Mouse (Mus musculus) layer of hippocampus, adult 18-20 months (tissue): ENCODE measurements around the gene Clk3. TPM values are rescaled to one million over a fixed set of nuclear protein-coding genes. Genes with fewer than 3 reads are reported as not detected.

Source experiments
- DNase-seq, 2 experiments: peaks; one replicate each; pipeline ENCODE4 v3.0.0; 2022; ENCODE audit warnings: low spot score in 2 of 2
- total RNA-seq, 2 experiments: library from RNA; stranded (reverse); gene quantifications; 2 replicates each; pipeline ENCODE4 v1.2.3; 2021

Clk3 gene
- total RNA-seq, 2 experiments from 2014 or later: 75.3 to 76.6 TPM

GRCm38 (mm10) chr9:57770836-57771235 is 5.2 kb upstream of the Clk3 start:
- DNase-seq: no peak

GRCm38 (mm10) chr9:57770214-57770613 is 4.6 kb upstream of the Clk3 start:
- DNase-seq: no peak

GRCm38 (mm10) chr9:57769539-57770069 is 3.9 kb upstream of the Clk3 start:
- no peak for DNase-seq

- DNase-seq: no peak
These were observed 1.6 kb upstream of the Clk3 start for GRCm38 (mm10) chr9:57767231-57767630.

GRCm38 (mm10) chr9:57766431-57766830 is 771 bp upstream of the Clk3 start:
- DNase-seq: no peak

GRCm38 (mm10) chr9:57764974-57765363 is 691 bp downstream of the Clk3 start:
- peak; percentile 90 to 94 for DNase-seq

- DNase-seq: peak; percentile 76 to 84
These were observed 1.3 kb downstream of the Clk3 start for GRCm38 (mm10) chr9:57764147-57764973.

- peak in 1 of 2 experiments; percentile 39 for DNase-seq
These were observed 3.1 kb downstream of the Clk3 start for GRCm38 (mm10) chr9:57762563-57762991.

- DNase-seq: peak in 1 of 2 experiments; percentile 30
These were observed 3.8 kb downstream of the Clk3 start for GRCm38 (mm10) chr9:57761563-57762551.

- DNase-seq: no peak
These were observed 5.1 kb downstream of the Clk3 start for GRCm38 (mm10) chr9:57760416-57761146.

GRCm38 (mm10) chr9:57759289-57759688 is 6.4 kb downstream of the Clk3 start:
- DNase-seq: peak; percentile 63 to 83

- peak; percentile 79 to 84 for DNase-seq
These were observed 7.1 kb downstream of the Clk3 start for GRCm38 (mm10) chr9:57758528-57758927.

- no peak for DNase-seq
These were observed 8.1 kb downstream of the Clk3 start for GRCm38 (mm10) chr9:57757578-57757977.

- no peak for DNase-seq
These were observed 14.8 kb downstream of the Clk3 start for GRCm38 (mm10) chr9:57750901-57751300.

GRCm38 (mm10) chr9:57748831-57749230 is 16.8 kb downstream of the Clk3 start:
- no peak for DNase-seq

- peak in 1 of 2 experiments; percentile 34 for DNase-seq
These were observed 17.5 kb downstream of the Clk3 start for GRCm38 (mm10) chr9:57748137-57748536.

GRCm38 (mm10) chr9:57747067-57747466 is 18.6 kb downstream of the Clk3 start:
- no peak for DNase-seq

GRCm38 (mm10) chr9:57744462-57745091 is 21.1 kb downstream of the Clk3 start:
- peak in 1 of 2 experiments; percentile 72 for DNase-seq

GRCm38 (mm10) chr9:57739863-57740262 is 25.8 kb downstream of the Clk3 start:
- DNase-seq: no peak

- DNase-seq: no peak
These were observed 32.1 kb downstream of the Clk3 start for GRCm38 (mm10) chr9:57733606-57734005.
